Mouse (Mus musculus) CH12.LX (cell line): Measurements from ENCODE around the gene Spc24.
A peak's percentile ranks its signal among the peaks of the same experiment; 100 is the strongest.

Experiments
- CTCF ChIP-seq, 2 experiments: IDR thresholded peaks in 1 of 2; conservative IDR thresholded peaks in 1 of 2; 2 replicates each; pipeline ENCODE4 v1.5.1; 2011 to 2012; ENCODE audit warnings: low read depth in 2 of 2, low read length in 2 of 2, improper control_type of control experiment in 1 of 2, inconsistent platforms in 1 of 2, mild to moderate bottlenecking in 1 of 2, moderate library complexity in 1 of 2
- EP300 ChIP-seq: IDR thresholded peaks from 2 replicates; pipeline ENCODE4 v1.6.1; 2011; ENCODE audit warnings: low read length, improper control_type of control experiment
- HCFC1 ChIP-seq: IDR thresholded peaks from 2 replicates; pipeline ENCODE4 v1.6.1; 2012; ENCODE audit warnings: low read depth, mild to moderate bottlenecking, inconsistent platforms, low read length, improper control_type of control experiment
- PAX5 ChIP-seq: IDR thresholded peaks from 2 replicates; pipeline ENCODE4 v1.6.1; 2012; ENCODE audit warnings: low read length, inconsistent platforms, mixed read lengths
- POLR2AphosphoS2 ChIP-seq: IDR thresholded peaks from 2 replicates; pipeline ENCODE4 v1.6.1; 2011; ENCODE audit warnings: low read depth, low read length, improper control_type of control experiment
- ZKSCAN1 ChIP-seq: IDR thresholded peaks from 2 replicates; pipeline ENCODE4 v1.6.1; 2012; ENCODE audit warnings: low read depth, inconsistent platforms, low read length, improper control_type of control experiment, borderline replicate concordance

DNA sequence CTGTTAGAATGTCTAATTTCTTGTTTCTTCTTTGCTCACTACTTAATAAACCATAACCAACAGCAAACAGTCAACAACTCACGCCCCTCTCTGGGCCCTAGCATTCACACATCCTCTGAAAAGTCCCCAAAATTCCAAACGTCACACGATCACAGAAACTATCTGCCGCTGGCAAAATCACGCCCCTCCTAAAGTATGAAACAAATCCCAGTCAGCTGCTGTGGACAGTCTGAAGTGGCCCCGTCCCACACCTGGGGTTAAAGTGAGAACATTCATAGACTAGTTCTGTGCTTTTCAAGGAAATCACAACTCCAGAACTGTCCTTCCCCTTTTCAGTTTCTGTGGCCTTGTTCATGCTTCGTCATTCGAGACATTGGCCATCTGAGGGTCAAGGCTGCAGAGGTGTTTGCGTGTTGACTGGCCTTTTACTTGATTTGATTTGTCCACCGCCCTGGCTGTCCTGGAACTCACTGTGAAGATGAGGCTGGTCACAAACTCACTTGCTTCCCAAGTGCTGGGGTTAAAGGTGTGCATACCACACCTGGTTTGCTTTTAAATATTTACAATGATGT, 31.8 kb downstream of the Spc24 start:
- TF ChIP-seq POLR2AphosphoS2, result no peak
- no peak for TF ChIP-seq ZKSCAN1
- TF ChIP-seq HCFC1, result no peak
- TF ChIP-seq CTCF (conservative IDR thresholded peaks at IDR 0.05 in 1 of 2, IDR thresholded peaks at IDR 0.05 in 1 of 2; ENCODE audit: low read depth in 2 of 2, low read length in 2 of 2), result no peak
- TF ChIP-seq PAX5, result no peak
- TF ChIP-seq EP300, result peak; percentile 21; the same call in 1 of the 2 replicates
